Mouse (Mus musculus): Measurements from ENCODE around the gene Zfp936.
"Not testable (repeated sequence)": the region's sequence is repeated elsewhere in the genome, so short reads cannot be mapped to it uniquely, and the experiment has no call there.

Gene Zfp936

DNA sequence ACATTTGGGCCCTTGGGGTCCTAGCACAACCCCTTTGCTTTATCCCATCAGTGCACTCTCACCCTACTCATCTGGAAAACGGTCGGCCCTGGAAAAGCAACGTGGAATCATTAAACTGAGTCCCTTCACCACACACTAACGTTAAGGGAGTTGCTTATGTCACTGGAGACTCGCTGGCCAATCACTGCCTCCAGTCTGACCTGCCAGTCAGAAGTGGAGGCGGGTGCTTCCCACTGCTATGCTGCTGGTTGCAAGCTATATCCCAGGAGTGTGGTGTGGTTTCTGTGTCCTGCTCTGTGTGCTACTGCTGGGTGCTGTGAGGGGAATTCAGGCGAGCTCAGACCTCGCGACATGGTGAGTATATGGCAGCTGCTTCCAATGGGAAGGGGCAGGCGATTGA is at the start of gene Zfp936:
Gene Zfp936 (plus strand): TSS at position 301 of the 400 bp plus-strand sequence.
- not testable (repeated sequence) for DNase-seq

DNA sequence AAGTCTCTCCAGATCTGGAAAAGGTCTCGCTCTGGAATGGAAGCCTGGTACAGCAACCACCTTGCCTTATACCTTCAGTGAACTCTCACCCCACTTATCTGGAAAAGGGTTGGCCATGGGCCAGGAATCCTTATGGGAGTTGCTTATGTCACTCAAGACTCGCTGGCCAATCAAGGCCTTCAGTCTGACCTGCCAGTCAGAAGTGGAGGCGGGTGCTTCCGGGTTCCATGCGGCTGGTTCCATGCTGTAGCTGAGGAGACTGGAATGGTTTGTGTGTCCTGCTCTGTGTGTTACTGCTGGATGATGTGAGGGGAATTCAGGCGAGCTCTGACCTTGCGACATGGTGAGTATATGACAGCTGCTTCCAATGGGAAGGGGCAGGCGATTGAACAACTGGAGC is 36.2 kb upstream of the Zfp936 start:
- DNase-seq = no peak

DNA sequence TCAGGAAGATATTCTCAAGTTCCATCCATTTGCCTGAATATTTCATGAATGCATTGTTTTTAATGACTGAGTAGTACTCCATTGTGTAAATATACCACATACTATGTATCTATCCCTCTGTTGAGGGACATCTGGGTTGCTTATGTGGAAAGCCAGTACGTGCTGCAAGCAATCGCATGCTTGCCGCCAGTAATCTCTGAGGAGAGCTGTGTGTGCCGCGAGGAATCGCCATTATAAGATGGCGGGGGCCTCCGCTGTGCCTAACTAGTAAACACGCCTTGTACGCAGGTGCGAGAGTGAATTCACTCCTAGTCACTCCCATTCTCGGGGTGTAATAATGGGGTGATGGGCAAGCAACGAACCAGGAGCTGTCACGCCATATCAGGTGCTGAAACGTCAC is 14.7 kb downstream of the Zfp936 start:
- not testable (repeated sequence) for DNase-seq

DNA sequence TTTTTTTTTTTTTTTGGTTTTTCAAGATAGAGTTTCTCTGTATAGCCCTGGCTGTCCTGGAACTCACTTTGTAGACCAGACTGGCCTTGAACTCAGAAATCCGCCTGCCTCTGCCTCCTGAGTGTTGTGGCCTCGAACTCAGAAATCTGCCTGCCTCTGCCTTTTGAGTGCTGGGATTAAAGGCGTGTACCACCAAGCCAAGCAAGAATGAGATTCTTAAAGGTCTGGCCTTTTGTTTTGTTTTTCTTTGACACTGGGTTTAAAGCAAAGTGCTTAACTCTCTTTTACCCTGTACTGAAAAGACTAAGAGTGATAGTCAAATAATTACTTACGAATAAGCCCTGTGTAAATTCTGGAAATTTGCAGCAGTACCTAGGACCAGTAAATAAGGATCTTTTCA is 50.1 kb downstream of the Zfp936 start:
- not testable (repeated sequence) for DNase-seq

DNA sequence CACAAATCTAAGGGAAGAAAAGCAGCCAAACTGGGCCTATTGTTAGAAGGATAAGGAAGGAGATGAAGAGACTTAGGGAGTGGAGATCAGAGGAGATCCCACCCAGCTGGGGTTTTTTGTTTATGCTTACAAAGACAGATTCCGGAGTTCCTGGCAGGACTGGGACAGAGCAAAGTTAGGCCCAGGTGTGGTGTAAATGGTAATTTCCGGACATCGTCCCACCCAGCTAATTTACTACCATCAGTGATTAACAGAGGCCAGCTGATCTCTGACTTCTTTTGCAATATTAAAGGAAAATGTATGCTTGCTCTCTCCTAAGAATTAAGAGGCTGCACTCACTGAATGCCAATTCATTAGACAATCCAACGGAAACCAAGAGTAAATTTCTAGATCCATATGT is 53.1 kb downstream of the Zfp936 start:
- not testable (repeated sequence) for DNase-seq

DNA sequence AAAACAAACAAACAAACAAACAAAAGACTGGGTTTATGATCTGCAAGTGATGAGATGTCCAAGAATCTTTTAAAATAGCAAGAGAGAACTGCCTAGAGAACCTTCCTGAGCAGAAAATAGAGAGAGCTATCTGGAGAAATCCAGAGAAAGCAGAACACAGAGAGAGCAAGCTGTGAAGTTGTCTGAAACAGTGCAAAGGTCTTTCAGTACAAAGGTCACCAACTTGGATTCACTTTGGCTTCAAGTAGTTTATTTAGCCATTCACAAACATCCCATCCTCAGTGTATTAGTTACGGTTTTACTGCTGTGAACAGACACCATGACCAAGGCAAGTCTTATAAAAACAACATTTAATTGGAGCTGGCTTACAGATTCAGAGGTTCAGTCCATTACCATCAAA is 53.8 kb downstream of the Zfp936 start:
- not testable (repeated sequence) for DNase-seq

DNA sequence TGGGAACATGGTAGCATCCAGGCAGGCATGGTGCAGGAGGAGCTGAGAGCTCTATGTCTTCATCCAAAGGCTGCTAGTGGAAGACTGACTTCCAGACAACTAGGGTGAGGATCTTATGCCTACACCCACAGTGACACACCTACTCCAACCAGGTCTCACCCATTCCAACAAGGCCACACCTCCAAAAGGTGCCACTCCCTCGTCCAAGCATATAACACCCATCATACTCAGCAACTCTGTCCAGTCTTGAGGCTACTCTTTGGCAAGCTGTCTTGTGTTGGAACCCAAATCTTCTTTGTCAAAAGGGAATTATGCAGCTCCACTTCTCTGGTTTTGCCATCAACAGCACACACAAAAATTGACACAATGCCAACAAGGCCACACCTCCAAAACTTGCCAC is 54.2 kb downstream of the Zfp936 start:
- DNase-seq = not testable (repeated sequence)

DNA sequence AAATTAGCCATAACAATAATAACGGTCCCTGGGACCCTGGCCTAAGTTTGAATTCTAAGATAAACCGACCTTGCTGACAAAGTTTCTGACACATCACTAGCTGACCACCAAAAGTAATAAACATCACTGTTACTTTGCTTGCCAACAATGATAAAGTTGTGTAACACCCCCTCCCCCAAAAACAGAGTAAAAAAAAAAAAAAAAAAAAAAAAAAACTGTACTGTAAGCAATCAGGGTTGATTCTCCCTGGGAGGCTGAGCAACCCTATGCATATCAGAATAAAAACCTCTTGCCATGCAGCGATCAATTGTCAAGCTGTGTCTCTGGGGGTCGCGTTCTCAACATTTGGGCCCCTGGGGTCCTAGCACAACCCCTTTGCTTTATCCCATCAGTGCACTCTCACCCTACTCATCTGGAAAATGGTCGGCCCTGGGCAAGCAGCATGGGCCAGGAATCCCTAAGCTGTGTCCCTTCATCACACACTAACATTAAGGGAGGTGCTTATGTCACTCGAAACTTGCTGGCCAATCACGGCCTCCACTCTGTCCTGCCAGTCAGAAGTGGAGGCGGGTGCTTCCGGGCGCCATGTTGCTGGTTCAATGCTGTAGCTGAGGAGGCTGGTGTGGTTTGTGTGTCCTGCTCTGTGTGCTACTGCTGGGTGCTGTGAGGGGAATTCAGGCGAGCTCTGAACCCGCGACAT is 63.1 kb downstream of the Zfp936 start:
- no peak for DNase-seq

DNA sequence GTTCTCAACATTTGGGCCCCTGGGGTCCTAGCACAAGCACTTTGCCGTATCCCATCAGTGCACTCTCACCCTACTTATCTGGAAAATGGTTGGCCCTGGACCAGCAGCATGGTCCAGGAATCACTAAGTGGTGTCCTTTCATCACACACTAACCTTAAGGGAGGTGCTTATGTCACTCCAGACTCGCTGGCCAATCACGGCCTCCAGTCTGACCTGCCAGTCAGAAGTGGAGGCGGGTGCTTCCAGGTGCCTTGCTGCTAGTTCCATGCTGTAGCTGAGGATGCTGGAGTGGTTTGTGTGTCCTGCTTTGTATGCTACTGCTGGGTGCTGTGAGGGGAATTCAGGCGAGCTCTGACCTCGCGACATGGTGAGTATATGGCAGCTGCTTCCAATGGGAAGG is 99.8 kb downstream of the Zfp936 start:
- not testable (repeated sequence) for DNase-seq
